Mouse (Mus musculus): ENCODE measurements around the gene 2810021J22Rik. TPM values are rescaled to one million over a fixed set of nuclear protein-coding genes. Genes with fewer than 3 reads are reported as not detected.

Gene 2810021J22Rik
- polyA plus RNA-seq, 1 experiment from 2014 or later = 7.1 TPM

GRCm38 (mm10) chr11:58860744-58861143 lies 6.3 kb upstream of the 2810021J22Rik start:
- Histone ChIP-seq H3K27ac (ENCODE audit: low read depth) (no peak overlapping the region), H3K36me3 (ENCODE audit: control insufficient read depth, insufficient read depth, low read length) (peaks cover 40% of the 10 kb centered on the region)
- no peak for ATAC-seq (replicated peaks; ENCODE audit: low FRiP score, low TSS enrichment, low read depth)

GRCm38 (mm10) chr11:58867954-58868330 lies 926 bp downstream of the 2810021J22Rik start:
- WGBS = 78% methylated on average over 6 of the region's 6 CpGs
- ATAC-seq (replicated peaks; ENCODE audit: low FRiP score, low TSS enrichment, low read depth) (no peak), DNase-seq (ENCODE audit: low spot score) (no peak)
- Histone ChIP-seq H3K36me3 (ENCODE audit: control insufficient read depth, insufficient read depth, low read length) (peaks cover 25% of the 10 kb centered on the region), H3K9me3 (ENCODE audit: control insufficient read depth, low read length) (no peaks in the 10 kb centered on the region), H3K4me2 (ENCODE audit: low read length) (peak overlapping the region; percentile 56), H3K27ac (ENCODE audit: low read depth) (no peak overlapping the region), H3K9ac (ENCODE audit: low read length) (peak overlapping the region; percentile 67), H3K4me1 (replicated peaks; ENCODE audit: control insufficient read depth, insufficient read depth, low read length) (peaks cover 10% of the 10 kb centered on the region), H3K27me3 (replicated peaks; ENCODE audit: control insufficient read depth, insufficient read depth, low read length) (no peaks in the 10 kb centered on the region), H3K4me3 (ENCODE audit: low read depth, low read length) (peak overlapping the region; percentile 70)

More at GRCm38 (mm10) chr11:58860744-58861143, 6.3 kb upstream of the 2810021J22Rik start:
- H3K27me3 ChIP-seq (replicated peaks; ENCODE audit: control insufficient read depth, insufficient read depth, low read length) = no peaks in the 10 kb centered on the region
- no peak overlapping the region for H3K4me2 ChIP-seq (ENCODE audit: low read length)
- no peaks in the 10 kb centered on the region for H3K4me1 ChIP-seq (replicated peaks; ENCODE audit: control insufficient read depth, insufficient read depth, low read length)
- 95% methylated on average over 8 of the region's 8 CpGs for WGBS
- peaks cover 18% of the 10 kb centered on the region for H3K9me3 ChIP-seq (ENCODE audit: control insufficient read depth, low read length)
- DNase-seq (ENCODE audit: low spot score) = no peak
- no peak overlapping the region for H3K4me3 ChIP-seq (ENCODE audit: low read depth, low read length)
- H3K9ac ChIP-seq (ENCODE audit: low read length) = no peak overlapping the region

- 87% methylated on average over 4 of the region's 4 CpGs for WGBS
- no peaks in the 10 kb centered on the region for H3K9me3 ChIP-seq (ENCODE audit: control insufficient read depth, low read length)
- H3K4me3 ChIP-seq (ENCODE audit: low read depth, low read length) = no peak overlapping the region
- no peak for DNase-seq (ENCODE audit: low spot score)
- no peak overlapping the region for H3K27ac ChIP-seq (ENCODE audit: low read depth)
- ATAC-seq (replicated peaks; ENCODE audit: low FRiP score, low TSS enrichment, low read depth) = no peak
- H3K9ac ChIP-seq (ENCODE audit: low read length) = no peak overlapping the region
- H3K36me3 ChIP-seq (ENCODE audit: control insufficient read depth, insufficient read depth, low read length) = peaks cover 31% of the 10 kb centered on the region
- peaks cover 10% of the 10 kb centered on the region for H3K4me1 ChIP-seq (replicated peaks; ENCODE audit: control insufficient read depth, insufficient read depth, low read length)
- no peak overlapping the region for H3K4me2 ChIP-seq (ENCODE audit: low read length)
- H3K27me3 ChIP-seq (replicated peaks; ENCODE audit: control insufficient read depth, insufficient read depth, low read length) = no peaks in the 10 kb centered on the region
These were observed 3.9 kb downstream of the 2810021J22Rik start for GRCm38 (mm10) chr11:58870961-58871360.

- Histone ChIP-seq H3K9me3 (ENCODE audit: control insufficient read depth, low read length) (no peaks in the 10 kb centered on the region), H3K9ac (ENCODE audit: low read length) (no peak overlapping the region), H3K4me2 (ENCODE audit: low read length) (no peak overlapping the region), H3K36me3 (ENCODE audit: control insufficient read depth, insufficient read depth, low read length) (peaks cover 39% of the 10 kb centered on the region), H3K4me3 (ENCODE audit: low read depth, low read length) (no peak overlapping the region), H3K4me1 (replicated peaks; ENCODE audit: control insufficient read depth, insufficient read depth, low read length) (no peaks in the 10 kb centered on the region), H3K27ac (ENCODE audit: low read depth) (no peak overlapping the region), H3K27me3 (replicated peaks; ENCODE audit: control insufficient read depth, insufficient read depth, low read length) (no peaks in the 10 kb centered on the region)
- 87% methylated on average over 8 of the region's 8 CpGs for WGBS
- no peak for DNase-seq (ENCODE audit: low spot score)
- no peak for ATAC-seq (replicated peaks; ENCODE audit: low FRiP score, low TSS enrichment, low read depth)
These were observed 16.7 kb downstream of the 2810021J22Rik start for GRCm38 (mm10) chr11:58883756-58884155.

GRCm38 (mm10) chr11:58890511-58890910 lies 23.5 kb downstream of the 2810021J22Rik start:
- no peak overlapping the region for H3K27ac ChIP-seq (ENCODE audit: low read depth)
- no peaks in the 10 kb centered on the region for H3K9me3 ChIP-seq (ENCODE audit: control insufficient read depth, low read length)
- ATAC-seq (replicated peaks; ENCODE audit: low FRiP score, low TSS enrichment, low read depth) = no peak
- H3K4me1 ChIP-seq (replicated peaks; ENCODE audit: control insufficient read depth, insufficient read depth, low read length) = no peaks in the 10 kb centered on the region
- no peaks in the 10 kb centered on the region for H3K27me3 ChIP-seq (replicated peaks; ENCODE audit: control insufficient read depth, insufficient read depth, low read length)
- 89% methylated on average over 10 of the region's 10 CpGs for WGBS
- peaks cover 57% of the 10 kb centered on the region for H3K36me3 ChIP-seq (ENCODE audit: control insufficient read depth, insufficient read depth, low read length)
- no peak overlapping the region for H3K4me3 ChIP-seq (ENCODE audit: low read depth, low read length)
- DNase-seq (ENCODE audit: low spot score) = no peak
- no peak overlapping the region for H3K9ac ChIP-seq (ENCODE audit: low read length)
- no peak overlapping the region for H3K4me2 ChIP-seq (ENCODE audit: low read length)

- H3K4me3 ChIP-seq (ENCODE audit: low read depth, low read length) = no peak overlapping the region
- no peak overlapping the region for H3K27ac ChIP-seq (ENCODE audit: low read depth)
- H3K9me3 ChIP-seq (ENCODE audit: control insufficient read depth, low read length) = no peaks in the 10 kb centered on the region
- DNase-seq (ENCODE audit: low spot score) (no peak), ATAC-seq (replicated peaks; ENCODE audit: low FRiP score, low TSS enrichment, low read depth) (no peak)
- no peak overlapping the region for H3K4me2 ChIP-seq (ENCODE audit: low read length)
- no peak overlapping the region for H3K9ac ChIP-seq (ENCODE audit: low read length)
- no peaks in the 10 kb centered on the region for H3K4me1 ChIP-seq (replicated peaks; ENCODE audit: control insufficient read depth, insufficient read depth, low read length)
- no peaks in the 10 kb centered on the region for H3K27me3 ChIP-seq (replicated peaks; ENCODE audit: control insufficient read depth, insufficient read depth, low read length)
- WGBS = 70% methylated on average over 6 of the region's 6 CpGs
- peaks cover 82% of the 10 kb centered on the region for H3K36me3 ChIP-seq (ENCODE audit: control insufficient read depth, insufficient read depth, low read length)
These were observed 27.4 kb downstream of the 2810021J22Rik start for GRCm38 (mm10) chr11:58894456-58894855.

GRCm38 (mm10) chr11:58897485-58897884 lies 30.5 kb downstream of the 2810021J22Rik start:
- H3K36me3 ChIP-seq (ENCODE audit: control insufficient read depth, insufficient read depth, low read length) = peaks cover 79% of the 10 kb centered on the region
- no peaks in the 10 kb centered on the region for H3K4me1 ChIP-seq (replicated peaks; ENCODE audit: control insufficient read depth, insufficient read depth, low read length)
- ATAC-seq (replicated peaks; ENCODE audit: low FRiP score, low TSS enrichment, low read depth) (no peak), DNase-seq (ENCODE audit: low spot score) (no peak)
- WGBS = 82% methylated on average over 6 of the region's 6 CpGs
- no peak overlapping the region for H3K4me3 ChIP-seq (ENCODE audit: low read depth, low read length)
- no peaks in the 10 kb centered on the region for H3K27me3 ChIP-seq (replicated peaks; ENCODE audit: control insufficient read depth, insufficient read depth, low read length)
- no peak overlapping the region for H3K9ac ChIP-seq (ENCODE audit: low read length)
- no peaks in the 10 kb centered on the region for H3K9me3 ChIP-seq (ENCODE audit: control insufficient read depth, low read length)
- H3K4me2 ChIP-seq (ENCODE audit: low read length) = no peak overlapping the region
- H3K27ac ChIP-seq (ENCODE audit: low read depth) = no peak overlapping the region

GRCm38 (mm10) chr11:58901080-58901479 lies 34.1 kb downstream of the 2810021J22Rik start:
- H3K36me3 ChIP-seq (ENCODE audit: control insufficient read depth, insufficient read depth, low read length) = peaks cover 53% of the 10 kb centered on the region
- H3K9ac ChIP-seq (ENCODE audit: low read length) = no peak overlapping the region

More at GRCm38 (mm10) chr11:58901080-58901479, 34.1 kb downstream of the 2810021J22Rik start:
- Histone ChIP-seq H3K4me1 (replicated peaks; ENCODE audit: control insufficient read depth, insufficient read depth, low read length) (peaks cover 7% of the 10 kb centered on the region; the same call in 1 of the 2 replicates), H3K27me3 (replicated peaks; ENCODE audit: control insufficient read depth, insufficient read depth, low read length) (no peaks in the 10 kb centered on the region), H3K9me3 (ENCODE audit: control insufficient read depth, low read length) (no peaks in the 10 kb centered on the region), H3K4me2 (ENCODE audit: low read length) (no peak overlapping the region), H3K4me3 (ENCODE audit: low read depth, low read length) (no peak overlapping the region), H3K27ac (ENCODE audit: low read depth) (no peak overlapping the region)
- ATAC-seq (replicated peaks; ENCODE audit: low FRiP score, low TSS enrichment, low read depth) = no peak
- no peak for DNase-seq (ENCODE audit: low spot score)

Data from intestine, embryonic 14.5 days (tissue).